Mouse (Mus musculus): ENCODE measurements around the gene Nt5dc1.

The Nt5dc1 gene

DNA sequence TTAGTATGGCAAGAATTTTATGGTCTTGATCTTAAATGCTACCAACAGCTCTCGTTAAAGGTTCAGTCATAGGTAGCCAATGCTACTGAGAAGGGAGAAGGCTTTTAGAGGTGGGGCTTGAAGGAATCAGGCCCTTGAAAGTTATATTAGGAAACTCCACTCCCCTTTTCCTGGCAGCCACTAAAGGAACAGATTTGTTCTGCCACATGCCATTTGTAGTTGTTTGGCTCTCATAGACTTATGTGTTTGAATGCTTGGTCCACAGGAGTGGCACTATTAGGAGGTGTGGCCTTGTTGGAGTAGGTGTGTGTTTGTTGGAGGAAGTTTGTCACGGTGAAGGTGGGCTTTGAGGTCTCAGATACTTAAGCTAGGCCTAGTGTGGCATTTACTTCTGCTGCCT is 97.5 kb downstream of the Nt5dc1 start:
- in situ Hi-C loops (cut with MboI; ENCODE audit: low pct_unique_long_range_greater_than_20kb in 1 of 2, low sequenced_read_pairs in 2 of 2, unreplicated experiment in 1 of 2) = loop anchor here in 1 of 2 experiments (10.0 kb wide), 1 partner anchor 286 kb away; the partner anchor contains the start of gene Trappc3l

DNA sequence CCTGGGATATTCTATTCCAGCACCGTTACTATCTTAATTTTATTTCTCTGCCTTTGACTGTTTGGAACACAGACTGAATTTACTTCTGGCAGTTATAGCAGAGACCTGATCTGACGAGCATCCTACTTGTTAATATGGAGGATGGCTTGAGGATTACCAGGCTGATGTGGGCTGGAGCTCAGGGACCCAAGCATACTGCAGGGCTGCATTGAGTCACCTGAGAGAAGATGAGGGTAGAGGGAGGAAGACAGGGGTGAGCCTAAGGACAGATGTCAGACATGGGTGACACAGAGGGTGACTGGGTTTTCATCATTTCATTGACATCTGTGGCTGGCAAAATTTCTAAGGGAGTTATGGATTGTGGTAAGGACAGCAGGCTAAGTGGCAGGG is 101.1 kb downstream of the Nt5dc1 start:
- in situ Hi-C loops (cut with MboI; ENCODE audit: low pct_unique_long_range_greater_than_20kb in 1 of 2, low sequenced_read_pairs in 2 of 2, unreplicated experiment in 1 of 2) = loop anchor here in 1 of 2 experiments (10.0 kb wide), 1 partner anchor 302 kb away; the partner anchor contains the start of gene Rwdd1

- in situ Hi-C loops (cut with MboI; ENCODE audit: low pct_unique_long_range_greater_than_20kb in 1 of 2, low sequenced_read_pairs in 2 of 2, unreplicated experiment in 1 of 2) = loop anchor here in 1 of 2 experiments (10.0 kb wide), 1 partner anchor 302 kb away; the partner anchor contains the start of gene Rwdd1
Observed at GRCm38 (mm10) chr10:34316571-34317216, 101.7 kb downstream of the Nt5dc1 start.

DNA sequence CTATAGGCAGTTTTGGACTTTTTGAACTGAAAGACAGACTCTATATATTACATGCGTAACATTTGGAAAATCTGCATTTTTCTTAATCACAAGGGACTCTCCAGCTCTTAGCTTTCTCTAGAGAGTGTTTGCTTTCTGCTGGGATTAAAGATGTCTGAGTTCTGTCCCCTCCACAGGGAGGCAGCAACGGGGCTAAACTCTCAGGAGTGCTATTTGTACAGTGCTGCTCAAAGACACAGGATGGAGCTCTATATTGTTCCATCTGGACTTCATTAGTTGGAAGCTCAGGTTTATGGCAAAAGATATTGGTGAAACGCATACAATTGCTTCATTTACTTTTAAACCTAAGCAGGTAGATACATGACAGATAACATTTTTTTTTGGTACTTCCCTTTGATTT is 105.8 kb downstream of the Nt5dc1 start:
- in situ Hi-C loops (cut with MboI; ENCODE audit: low pct_unique_long_range_greater_than_20kb in 1 of 2, low sequenced_read_pairs in 2 of 2, unreplicated experiment in 1 of 2) = loop anchor here in 1 of 2 experiments (10.0 kb wide), 1 partner anchor 298 kb away; the partner anchor contains the start of gene Rwdd1

DNA sequence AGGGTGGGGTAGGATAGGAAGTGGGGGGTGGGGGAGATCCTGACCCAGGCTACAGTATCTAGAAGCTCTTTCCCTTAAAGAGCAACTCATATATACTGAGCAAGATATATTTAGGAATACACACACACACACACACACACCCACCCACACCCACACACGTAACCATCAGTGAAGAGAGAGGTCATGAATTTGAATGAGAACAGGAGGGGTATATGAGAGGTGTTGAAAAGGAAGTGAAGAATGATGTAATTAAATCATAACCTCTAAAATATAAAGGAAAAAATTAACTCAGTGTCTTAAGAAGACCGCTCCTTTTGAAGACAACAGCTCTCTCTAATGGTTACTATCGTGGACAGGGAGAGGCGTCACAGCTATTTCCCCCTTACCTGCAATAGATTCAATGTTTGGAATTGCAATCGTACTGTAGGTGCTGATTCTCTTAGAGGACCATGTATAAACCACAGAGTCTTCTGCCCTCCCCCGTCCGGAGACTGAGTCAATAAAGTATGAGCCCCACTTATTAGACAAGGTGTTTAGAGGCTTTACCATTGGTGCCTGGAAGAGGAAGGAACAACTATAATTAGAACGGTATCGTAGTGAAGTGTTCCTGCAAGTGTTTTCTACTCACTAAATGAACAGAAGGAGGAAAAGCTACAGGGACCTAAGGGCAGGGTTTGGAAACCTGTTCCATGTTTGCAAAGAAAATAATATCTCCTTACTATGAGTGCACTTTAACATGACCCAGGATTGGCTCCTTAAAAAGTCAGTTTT is 108.3 kb downstream of the Nt5dc1 start:
- in situ Hi-C loops (cut with MboI; ENCODE audit: low pct_unique_long_range_greater_than_20kb in 1 of 2, low sequenced_read_pairs in 2 of 2, unreplicated experiment in 1 of 2) = loop anchor here in 1 of 2 experiments (10.0 kb wide), 1 partner anchor 295 kb away; the partner anchor contains the start of gene Rwdd1

- in situ Hi-C loops (cut with MboI; ENCODE audit: low pct_unique_long_range_greater_than_20kb in 1 of 2, low sequenced_read_pairs in 2 of 2, unreplicated experiment in 1 of 2) = no loop called here
Observed at GRCm38 (mm10) chr10:34307070-34307469, 111.3 kb downstream of the Nt5dc1 start.

DNA sequence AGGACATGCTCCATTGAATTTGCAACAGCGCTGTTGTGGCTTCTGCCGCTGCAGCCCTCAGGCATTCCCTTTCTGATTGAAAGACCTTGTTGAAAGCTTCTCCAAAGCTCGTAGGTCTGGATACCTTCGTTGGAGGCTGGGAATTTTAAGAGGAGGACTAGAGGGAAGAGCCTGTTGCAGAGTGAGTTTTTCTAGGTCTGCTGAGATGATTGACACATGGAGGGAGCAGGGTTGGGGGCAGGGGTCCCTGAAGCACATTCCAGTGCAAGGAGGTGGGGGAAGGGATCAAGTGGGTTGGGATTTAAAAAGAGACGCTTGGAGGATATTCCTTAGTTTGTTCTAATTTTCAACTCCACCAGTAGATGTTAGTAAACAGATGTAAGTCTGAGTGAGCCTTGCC is 118.0 kb downstream of the Nt5dc1 start:
- in situ Hi-C loops (cut with MboI; ENCODE audit: low pct_unique_long_range_greater_than_20kb in 1 of 2, low sequenced_read_pairs in 2 of 2, unreplicated experiment in 1 of 2) = no loop called here

DNA sequence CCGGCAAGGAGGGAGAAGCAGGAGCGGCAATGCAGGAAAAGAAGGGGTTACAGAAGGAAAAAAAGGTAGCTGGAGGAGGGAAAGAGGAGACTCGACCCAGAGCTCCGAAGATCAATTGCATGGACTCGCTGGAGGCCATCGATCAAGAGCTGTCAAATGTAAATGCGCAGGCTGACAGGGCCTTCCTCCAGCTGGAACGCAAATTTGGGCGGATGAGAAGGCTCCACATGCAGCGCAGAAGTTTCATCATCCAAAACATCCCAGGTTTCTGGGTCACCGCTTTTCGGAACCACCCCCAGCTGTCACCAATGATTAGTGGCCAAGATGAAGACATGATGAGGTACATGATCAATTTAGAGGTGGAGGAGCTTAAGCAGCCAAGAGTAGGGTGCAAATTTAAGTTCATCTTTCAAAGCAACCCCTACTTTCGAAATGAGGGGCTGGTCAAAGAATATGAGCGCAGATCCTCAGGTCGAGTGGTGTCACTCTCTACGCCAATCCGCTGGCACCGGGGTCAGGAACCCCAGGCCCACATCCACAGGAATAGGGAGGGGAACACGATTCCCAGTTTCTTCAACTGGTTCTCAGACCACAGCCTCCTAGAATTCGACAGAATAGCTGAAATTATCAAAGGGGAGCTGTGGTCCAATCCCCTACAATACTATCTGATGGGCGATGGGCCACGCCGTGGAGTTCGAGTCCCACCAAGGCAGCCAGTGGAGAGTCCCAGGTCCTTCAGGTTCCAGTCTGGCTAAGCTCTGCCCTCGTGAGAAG is 120.2 kb downstream of the Nt5dc1 start:
- in situ Hi-C loops (cut with MboI; ENCODE audit: low pct_unique_long_range_greater_than_20kb in 1 of 2, low sequenced_read_pairs in 2 of 2, unreplicated experiment in 1 of 2) = no loop called here

DNA sequence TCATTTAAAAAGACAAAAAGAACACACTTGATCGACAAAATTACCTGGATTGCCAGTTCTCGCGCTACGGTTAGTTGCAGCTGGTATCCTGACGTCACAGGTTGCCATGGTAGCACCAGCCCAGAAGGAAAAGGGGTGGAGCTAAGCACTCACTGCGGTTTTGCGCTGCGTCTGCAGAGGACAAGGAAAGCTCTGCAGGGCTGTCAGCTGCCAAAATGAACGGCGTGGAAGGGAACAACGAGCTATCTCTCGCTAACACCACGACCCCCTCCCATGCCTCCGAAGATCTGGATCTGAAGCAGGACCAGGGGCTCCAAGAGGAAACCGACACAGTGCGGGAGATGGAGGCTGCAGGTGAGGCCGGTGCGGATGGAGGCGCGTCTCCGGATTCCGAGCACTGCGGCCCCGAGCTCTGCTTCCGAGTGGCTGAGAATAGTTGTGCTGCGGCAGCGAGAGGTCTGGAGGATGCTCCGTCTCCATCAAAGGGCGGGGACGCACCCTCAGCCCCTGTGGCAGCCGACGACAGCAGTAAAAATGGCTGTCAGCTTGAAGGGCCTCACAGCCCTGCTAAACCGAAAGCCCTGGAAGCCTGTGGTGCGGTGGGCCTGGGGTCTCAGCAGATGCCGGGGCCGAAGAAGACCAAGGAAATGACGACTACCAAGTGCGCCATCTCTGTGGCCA is 120.9 kb downstream of the Nt5dc1 start, which contains the start of gene Tspyl4:
Gene Tspyl4 (plus strand): TSS at position 144 of the 681 bp plus-strand sequence.
- in situ Hi-C loops (cut with MboI; ENCODE audit: low pct_unique_long_range_greater_than_20kb in 1 of 2, low sequenced_read_pairs in 2 of 2, unreplicated experiment in 1 of 2) = no loop called here

DNA sequence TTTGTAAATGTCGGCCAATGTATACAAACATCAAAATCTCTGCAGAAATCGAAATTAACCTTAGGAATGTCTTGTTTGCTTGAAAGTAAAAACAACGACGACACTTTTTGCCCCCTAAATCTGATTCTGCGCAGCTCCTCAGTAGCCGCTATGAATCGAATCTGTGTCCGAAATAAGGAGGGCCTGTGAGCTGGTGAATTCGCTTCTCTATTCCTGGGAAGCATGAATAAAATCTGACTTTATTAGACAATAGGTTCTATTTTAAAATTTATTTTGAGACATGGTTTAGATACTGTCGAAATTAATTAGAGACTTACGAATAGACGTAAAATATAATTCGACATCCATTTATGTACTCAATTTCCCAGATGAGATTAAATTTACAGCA is 121.4 kb downstream of the Nt5dc1 start:
- in situ Hi-C loops (cut with MboI; ENCODE audit: low pct_unique_long_range_greater_than_20kb in 1 of 2, low sequenced_read_pairs in 2 of 2, unreplicated experiment in 1 of 2) = no loop called here

DNA sequence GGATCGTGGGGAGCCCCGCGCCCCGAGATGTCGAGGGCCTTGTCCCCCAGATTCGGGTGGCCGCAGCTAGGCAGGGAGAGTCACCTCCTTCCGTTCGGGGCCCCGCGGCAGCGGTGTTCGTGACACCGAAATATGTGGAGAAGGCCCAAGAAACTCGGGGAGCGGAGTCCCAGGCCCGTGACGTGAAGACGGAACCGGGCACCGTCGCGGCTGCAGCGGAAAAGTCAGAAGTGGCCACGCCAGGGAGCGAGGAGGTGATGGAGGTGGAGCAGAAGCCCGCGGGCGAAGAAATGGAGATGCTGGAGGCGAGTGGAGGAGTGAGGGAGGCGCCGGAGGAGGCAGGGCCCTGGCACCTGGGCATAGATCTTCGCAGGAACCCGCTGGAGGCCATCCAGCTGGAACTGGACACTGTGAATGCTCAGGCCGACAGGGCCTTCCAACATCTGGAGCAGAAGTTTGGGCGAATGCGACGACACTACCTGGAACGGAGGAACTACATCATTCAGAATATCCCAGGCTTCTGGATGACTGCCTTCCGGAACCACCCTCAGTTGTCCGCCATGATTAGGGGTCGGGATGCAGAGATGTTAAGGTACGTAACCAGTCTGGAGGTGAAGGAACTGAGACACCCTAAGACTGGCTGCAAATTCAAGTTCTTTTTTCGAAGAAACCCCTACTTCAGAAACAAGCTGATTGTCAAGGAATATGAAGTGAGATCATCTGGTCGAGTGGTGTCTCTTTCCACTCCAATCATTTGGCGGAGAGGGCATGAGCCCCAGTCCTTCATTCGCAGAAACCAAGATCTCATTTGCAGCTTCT is 135.7 kb downstream of the Nt5dc1 start:
- in situ Hi-C loops (cut with MboI; ENCODE audit: low pct_unique_long_range_greater_than_20kb in 1 of 2, low sequenced_read_pairs in 2 of 2, unreplicated experiment in 1 of 2) = no loop called here

GRCm38 (mm10) chr10:34281962-34282388 is 136.4 kb downstream of the Nt5dc1 start, which contains the start of gene Tspyl1:
TSS of gene Tspyl1 (plus strand) at chr10:34282190.
- in situ Hi-C loops (cut with MboI; ENCODE audit: low pct_unique_long_range_greater_than_20kb in 1 of 2, low sequenced_read_pairs in 2 of 2, unreplicated experiment in 1 of 2) = no loop called here

- in situ Hi-C loops (cut with MboI; ENCODE audit: low pct_unique_long_range_greater_than_20kb in 1 of 2, low sequenced_read_pairs in 2 of 2, unreplicated experiment in 1 of 2) = no loop called here
Observed at GRCm38 (mm10) chr10:34281211-34281961, 137.0 kb downstream of the Nt5dc1 start.

DNA sequence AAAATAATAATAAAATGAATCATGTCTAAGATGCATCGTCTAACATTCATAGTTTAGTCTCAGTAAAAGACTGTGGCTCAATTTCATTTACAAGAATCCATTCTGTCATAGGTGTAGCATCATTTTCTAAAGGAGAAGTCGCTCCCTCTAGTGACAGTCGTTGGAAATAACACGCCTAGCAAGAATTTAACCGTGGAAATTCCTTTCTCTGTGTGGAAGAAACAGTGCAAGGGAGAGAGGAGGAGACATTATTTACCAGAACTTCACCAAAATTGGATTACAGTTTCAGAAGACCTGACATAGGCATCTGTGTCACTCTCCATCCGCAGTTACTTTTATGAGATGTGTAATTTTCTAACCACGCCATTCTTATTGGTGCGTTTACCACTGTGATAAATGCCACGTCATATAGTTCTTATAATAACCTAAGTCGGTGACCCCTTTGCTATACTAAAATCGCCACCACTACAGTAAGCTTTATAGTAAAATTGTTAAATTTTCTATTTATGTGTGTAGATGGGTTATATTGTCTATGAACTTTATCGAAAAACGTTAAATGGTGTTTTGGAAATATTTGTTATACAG is 137.7 kb downstream of the Nt5dc1 start:
- in situ Hi-C loops (cut with MboI; ENCODE audit: low pct_unique_long_range_greater_than_20kb in 1 of 2, low sequenced_read_pairs in 2 of 2, unreplicated experiment in 1 of 2) = no loop called here

GRCm38 (mm10) chr10:34271681-34272080 is 146.7 kb downstream of the Nt5dc1 start:
- in situ Hi-C loops (cut with MboI; ENCODE audit: low pct_unique_long_range_greater_than_20kb in 1 of 2, low sequenced_read_pairs in 2 of 2, unreplicated experiment in 1 of 2) = loop anchor here in 1 of 2 experiments (10.0 kb wide), 1 partner anchor 117 kb away; no protein-coding TSS in a partner anchor

DNA sequence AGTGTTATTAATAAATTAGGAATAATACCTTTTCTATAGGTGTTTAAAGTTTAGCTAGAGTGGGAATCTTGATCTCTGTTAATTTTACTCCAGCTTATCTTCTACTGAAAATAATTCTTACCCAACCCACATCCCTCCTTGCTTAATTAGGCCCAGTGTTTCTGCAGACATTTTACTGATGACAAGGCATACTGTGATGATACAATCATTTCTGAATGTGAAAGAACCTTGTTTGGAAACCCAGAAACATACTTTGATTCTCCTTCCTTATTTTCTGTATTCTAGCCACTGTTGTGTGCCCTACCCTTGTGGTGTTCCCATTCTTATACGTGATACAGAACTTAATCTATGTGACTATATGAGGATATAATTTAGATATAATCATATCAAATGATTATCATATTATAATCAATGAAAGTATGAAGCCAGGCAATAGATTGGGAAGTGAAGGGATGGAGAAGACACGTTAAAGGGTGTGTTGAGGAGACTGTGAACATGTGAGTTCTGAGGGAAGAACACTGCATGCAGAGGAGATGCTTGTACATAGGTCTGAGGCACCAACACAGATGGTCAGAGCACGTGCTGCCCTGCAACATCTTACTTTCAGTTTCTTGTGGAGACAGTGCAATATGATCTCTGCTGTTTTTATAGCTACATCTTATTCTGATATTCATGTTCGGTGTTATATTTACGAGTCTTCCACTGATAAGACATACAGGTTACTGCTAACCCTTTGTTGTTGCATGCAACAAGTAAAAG is 150.9 kb downstream of the Nt5dc1 start:
- in situ Hi-C loops (cut with MboI; ENCODE audit: low pct_unique_long_range_greater_than_20kb in 1 of 2, low sequenced_read_pairs in 2 of 2, unreplicated experiment in 1 of 2) = no loop called here
